Mouse (Mus musculus): ENCODE results near the gene Trim14. TPM values are rescaled to one million over a fixed set of nuclear protein-coding genes. Genes with fewer than 3 reads are reported as not detected.
A peak's percentile ranks its signal among the peaks of the same experiment; 100 is the strongest.

Trim14 gene
- polyA plus RNA-seq, 1 experiment from 2014 or later, result 5.2 TPM

- H3K4me1 ChIP-seq (ENCODE audit: insufficient read depth, low read depth, low read length), result 0 out of 2 replicates have a peak, but pooled peaks cover 5% of the 10 kb centered on the region
- TF ChIP-seq EP300 (IDR thresholded peaks at IDR 0.05), result no peak
- TF ChIP-seq CTCF (IDR thresholded peaks at IDR 0.05), result no peak
- peak overlapping the region; percentile 58 for H3K27ac ChIP-seq (ENCODE audit: low read length)
- WGBS, result 77% methylated on average over 10 of the region's 10 CpGs
- peak; percentile 37 for DNase-seq (ENCODE audit: low spot score)
- no peaks in the 10 kb centered on the region for H3K27me3 ChIP-seq (replicated peaks; ENCODE audit: insufficient read depth, low read length)
- no peak overlapping the region for H3K9ac ChIP-seq (replicated peaks; ENCODE audit: low read depth)
- H3K36me3 ChIP-seq (ENCODE audit: insufficient read depth, low read length), result no peaks in the 10 kb centered on the region
- no peak overlapping the region for H3K4me2 ChIP-seq (replicated peaks; ENCODE audit: low read depth, low read length)
- no peaks in the 10 kb centered on the region for H3K9me3 ChIP-seq (ENCODE audit: low read length)
- peak; percentile 52 for ATAC-seq
- no peak overlapping the region for H3K4me3 ChIP-seq (ENCODE audit: low read depth, low read length)
Measured at GRCm38 (mm10) chr4:46554295-46555069, 18.5 kb upstream of the Trim14 start.

GRCm38 (mm10) chr4:46553864-46554263 lies 17.9 kb upstream of the Trim14 start:
- Histone ChIP-seq H3K4me2 (replicated peaks; ENCODE audit: low read depth, low read length) (no peak overlapping the region), H3K27me3 (replicated peaks; ENCODE audit: insufficient read depth, low read length) (no peaks in the 10 kb centered on the region), H3K36me3 (ENCODE audit: insufficient read depth, low read length) (no peaks in the 10 kb centered on the region), H3K4me1 (ENCODE audit: insufficient read depth, low read depth, low read length) (0 out of 2 replicates have a peak, but pooled peaks cover 5% of the 10 kb centered on the region), H3K9ac (replicated peaks; ENCODE audit: low read depth) (no peak overlapping the region), H3K27ac (ENCODE audit: low read length) (peak overlapping the region; percentile 58), H3K4me3 (ENCODE audit: low read depth, low read length) (no peak overlapping the region), H3K9me3 (ENCODE audit: low read length) (no peaks in the 10 kb centered on the region)
- WGBS, result 22% methylated on average over 1 of the region's 1 CpGs
- TF ChIP-seq CTCF (IDR thresholded peaks at IDR 0.05) (no peak), EP300 (IDR thresholded peaks at IDR 0.05) (no peak; the same call in 1 of the 2 replicates)
- ATAC-seq (peak; percentile 72), DNase-seq (ENCODE audit: low spot score) (peak; percentile 88)

GRCm38 (mm10) chr4:46550406-46550805 lies 14.5 kb upstream of the Trim14 start:
- 49% methylated on average over 8 of the region's 8 CpGs for WGBS

GRCm38 (mm10) chr4:46549979-46550378 lies 14.0 kb upstream of the Trim14 start:
- no peak overlapping the region for H3K4me3 ChIP-seq (ENCODE audit: low read depth, low read length)
- DNase-seq (ENCODE audit: low spot score) (no peak), ATAC-seq (no peak)
- H3K27ac ChIP-seq (ENCODE audit: low read length), result no peak overlapping the region
- no peaks in the 10 kb centered on the region for H3K36me3 ChIP-seq (ENCODE audit: insufficient read depth, low read length)
- no peak overlapping the region for H3K4me2 ChIP-seq (replicated peaks; ENCODE audit: low read depth, low read length)
- no peaks in the 10 kb centered on the region for H3K9me3 ChIP-seq (ENCODE audit: low read length)
- no peaks in the 10 kb centered on the region for H3K27me3 ChIP-seq (replicated peaks; ENCODE audit: insufficient read depth, low read length)
- H3K9ac ChIP-seq (replicated peaks; ENCODE audit: low read depth), result no peak overlapping the region
- WGBS, result 79% methylated on average over 9 of the region's 10 CpGs
- 0 out of 2 replicates have a peak, but pooled peaks cover 5% of the 10 kb centered on the region for H3K4me1 ChIP-seq (ENCODE audit: insufficient read depth, low read depth, low read length)
- TF ChIP-seq EP300 (IDR thresholded peaks at IDR 0.05) (no peak), CTCF (IDR thresholded peaks at IDR 0.05) (no peak)

More at GRCm38 (mm10) chr4:46550406-46550805, 14.5 kb upstream of the Trim14 start:
- ATAC-seq, result no peak
- Histone ChIP-seq H3K36me3 (ENCODE audit: insufficient read depth, low read length) (no peaks in the 10 kb centered on the region), H3K4me1 (ENCODE audit: insufficient read depth, low read depth, low read length) (0 out of 2 replicates have a peak, but pooled peaks cover 5% of the 10 kb centered on the region), H3K9me3 (ENCODE audit: low read length) (no peaks in the 10 kb centered on the region), H3K9ac (replicated peaks; ENCODE audit: low read depth) (no peak overlapping the region), H3K27me3 (replicated peaks; ENCODE audit: insufficient read depth, low read length) (no peaks in the 10 kb centered on the region), H3K4me3 (ENCODE audit: low read depth, low read length) (no peak overlapping the region), H3K27ac (ENCODE audit: low read length) (no peak overlapping the region), H3K4me2 (replicated peaks; ENCODE audit: low read depth, low read length) (no peak overlapping the region)
- DNase-seq (ENCODE audit: low spot score), result no peak
- TF ChIP-seq EP300 (IDR thresholded peaks at IDR 0.05), result no peak
- no peak for TF ChIP-seq CTCF (IDR thresholded peaks at IDR 0.05)

GRCm38 (mm10) chr4:46546709-46547108 lies 10.8 kb upstream of the Trim14 start:
- WGBS, result 47% methylated on average over 6 of the region's 6 CpGs
- ATAC-seq (no peak), DNase-seq (ENCODE audit: low spot score) (no peak)
- Histone ChIP-seq H3K27ac (ENCODE audit: low read length) (no peak overlapping the region), H3K4me3 (ENCODE audit: low read depth, low read length) (no peak overlapping the region), H3K27me3 (replicated peaks; ENCODE audit: insufficient read depth, low read length) (no peaks in the 10 kb centered on the region), H3K9ac (replicated peaks; ENCODE audit: low read depth) (no peak overlapping the region), H3K36me3 (ENCODE audit: insufficient read depth, low read length) (no peaks in the 10 kb centered on the region), H3K4me2 (replicated peaks; ENCODE audit: low read depth, low read length) (no peak overlapping the region), H3K4me1 (ENCODE audit: insufficient read depth, low read depth, low read length) (no peaks in the 10 kb centered on the region), H3K9me3 (ENCODE audit: low read length) (no peaks in the 10 kb centered on the region)
- TF ChIP-seq CTCF (IDR thresholded peaks at IDR 0.05) (no peak), EP300 (IDR thresholded peaks at IDR 0.05) (no peak)

- DNase-seq (ENCODE audit: low spot score) (peak; percentile 59), ATAC-seq (peak; percentile 78)
- Histone ChIP-seq H3K9ac (replicated peaks; ENCODE audit: low read depth) (no peak overlapping the region), H3K27me3 (replicated peaks; ENCODE audit: insufficient read depth, low read length) (no peaks in the 10 kb centered on the region), H3K36me3 (ENCODE audit: insufficient read depth, low read length) (no peaks in the 10 kb centered on the region), H3K9me3 (ENCODE audit: low read length) (no peaks in the 10 kb centered on the region), H3K4me3 (ENCODE audit: low read depth, low read length) (no peak overlapping the region), H3K4me2 (replicated peaks; ENCODE audit: low read depth, low read length) (no peak overlapping the region), H3K4me1 (ENCODE audit: insufficient read depth, low read depth, low read length) (no peaks in the 10 kb centered on the region), H3K27ac (ENCODE audit: low read length) (no peak overlapping the region)
- WGBS, result 8% methylated on average over 9 of the region's 9 CpGs
- TF ChIP-seq CTCF (IDR thresholded peaks at IDR 0.05), result peak; percentile 37
- TF ChIP-seq EP300 (IDR thresholded peaks at IDR 0.05), result no peak
Measured at GRCm38 (mm10) chr4:46545498-46545897, 9.6 kb upstream of the Trim14 start.
